Mouse (Mus musculus): ENCODE results near the gene Exoc3l4.
A peak's percentile ranks its signal among the peaks of the same experiment; 100 is the strongest.

Exoc3l4 gene

DNA sequence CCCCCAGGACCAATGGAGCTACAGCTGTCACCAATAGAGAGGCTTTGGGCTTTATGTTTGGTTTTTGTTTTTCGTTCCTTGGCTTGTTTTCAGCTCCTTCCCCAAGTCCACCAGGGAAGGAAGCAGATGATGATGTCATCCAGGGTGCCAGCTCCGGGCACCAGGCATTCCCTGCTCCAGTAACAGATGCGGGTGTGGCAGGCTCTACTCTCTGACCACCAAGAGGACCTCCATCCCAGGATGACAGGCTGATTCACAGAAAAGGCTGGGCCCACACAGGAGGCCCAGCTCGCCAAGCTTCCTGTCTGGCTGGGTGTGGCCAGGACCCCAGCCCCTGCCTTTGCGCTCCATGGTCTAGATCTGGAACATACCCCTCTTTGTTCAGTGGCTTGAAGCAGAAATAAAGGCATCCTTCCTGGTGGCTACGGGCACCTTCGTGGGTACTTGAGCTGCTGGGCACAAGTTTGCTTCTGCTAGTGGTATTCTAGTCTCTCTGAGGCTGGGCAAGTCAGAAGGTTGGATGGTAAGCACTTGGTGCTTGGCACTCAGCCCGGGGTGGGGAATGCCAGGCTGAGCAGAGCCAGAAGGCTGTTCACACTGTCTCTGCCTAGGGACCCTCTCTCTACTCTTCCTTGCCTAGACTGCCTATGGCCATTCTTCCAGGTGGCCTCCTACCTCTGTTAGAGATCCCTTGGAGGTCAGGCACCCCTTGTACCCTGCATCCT lies 5.0 kb upstream of the Exoc3l4 start:
- DNase-seq, result no peak

DNA sequence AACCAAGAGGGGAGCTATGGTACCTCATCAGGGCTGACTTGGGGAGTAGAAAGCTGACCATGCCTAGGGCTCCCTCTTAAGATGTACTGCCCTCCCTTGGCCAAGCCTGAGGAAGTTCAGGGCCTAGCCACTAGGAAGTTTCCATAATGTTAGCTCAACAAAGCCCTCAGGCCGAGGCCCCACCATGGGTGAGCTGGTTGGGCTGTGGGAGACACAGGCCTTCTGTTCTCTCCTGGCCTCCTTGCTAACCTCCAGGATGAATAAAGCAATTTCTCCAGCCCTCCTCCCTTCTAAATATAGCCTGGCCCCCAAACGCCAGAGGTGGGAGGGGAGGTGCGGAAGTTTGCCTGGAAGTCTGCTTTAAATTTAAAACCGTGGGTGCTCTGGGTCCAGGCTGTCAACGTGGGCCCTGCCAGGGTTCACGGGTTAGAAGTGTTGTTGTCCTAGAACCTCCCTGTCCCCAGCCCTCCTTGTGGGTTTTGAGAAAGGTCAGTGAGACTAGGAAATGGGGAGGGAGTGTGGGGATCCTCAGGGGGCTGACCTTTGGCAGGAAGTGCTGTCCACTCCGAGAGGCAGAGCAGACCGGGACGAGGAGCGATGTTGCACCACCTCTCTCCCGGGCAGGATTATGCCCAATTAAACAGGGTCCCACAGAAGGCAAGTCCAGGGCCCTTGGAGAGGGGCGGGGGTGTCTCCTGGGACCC lies 4.1 kb upstream of the Exoc3l4 start:
- no peak for DNase-seq

DNA sequence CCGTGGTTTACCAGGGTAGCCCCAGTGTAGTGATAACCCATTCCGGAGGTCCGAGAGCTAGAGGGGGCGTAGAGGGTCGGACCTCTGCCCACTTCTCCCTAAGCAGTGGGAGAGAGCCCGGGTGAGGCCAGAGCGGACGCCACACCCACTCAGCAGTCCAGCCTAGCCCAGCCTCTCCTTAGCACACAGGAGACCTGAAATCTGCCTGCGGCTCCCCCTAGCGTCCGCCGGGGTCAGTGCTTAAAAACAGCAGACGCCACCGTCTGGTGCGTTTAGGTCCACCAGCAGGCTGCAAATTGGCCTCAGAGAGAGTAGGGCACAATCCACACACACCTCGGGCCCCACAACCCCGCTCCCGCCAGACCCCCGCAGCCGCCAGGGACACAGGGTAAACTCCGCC lies 3.5 kb upstream of the Exoc3l4 start:
- DNase-seq, result peak; percentile 87

DNA sequence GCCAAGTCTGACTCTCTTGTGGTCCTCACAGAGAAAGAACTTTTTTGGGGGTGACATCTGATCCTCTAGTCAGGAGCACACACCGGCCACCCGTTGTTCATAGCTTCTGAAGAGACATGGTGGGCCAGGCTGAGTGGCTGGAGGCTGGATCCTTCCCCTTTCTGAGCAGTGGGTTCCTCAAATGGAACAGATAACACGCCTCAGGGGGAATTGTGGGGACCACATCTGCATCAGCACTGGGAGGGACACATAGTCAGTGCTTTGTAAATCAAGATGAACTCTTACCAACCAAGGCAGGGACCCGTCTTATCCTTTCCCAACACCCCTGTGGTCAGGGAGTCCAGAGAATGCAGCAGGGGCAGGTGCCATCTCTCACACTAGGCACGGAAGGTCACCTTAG lies 3.1 kb downstream of the Exoc3l4 start:
- no peak for DNase-seq

DNA sequence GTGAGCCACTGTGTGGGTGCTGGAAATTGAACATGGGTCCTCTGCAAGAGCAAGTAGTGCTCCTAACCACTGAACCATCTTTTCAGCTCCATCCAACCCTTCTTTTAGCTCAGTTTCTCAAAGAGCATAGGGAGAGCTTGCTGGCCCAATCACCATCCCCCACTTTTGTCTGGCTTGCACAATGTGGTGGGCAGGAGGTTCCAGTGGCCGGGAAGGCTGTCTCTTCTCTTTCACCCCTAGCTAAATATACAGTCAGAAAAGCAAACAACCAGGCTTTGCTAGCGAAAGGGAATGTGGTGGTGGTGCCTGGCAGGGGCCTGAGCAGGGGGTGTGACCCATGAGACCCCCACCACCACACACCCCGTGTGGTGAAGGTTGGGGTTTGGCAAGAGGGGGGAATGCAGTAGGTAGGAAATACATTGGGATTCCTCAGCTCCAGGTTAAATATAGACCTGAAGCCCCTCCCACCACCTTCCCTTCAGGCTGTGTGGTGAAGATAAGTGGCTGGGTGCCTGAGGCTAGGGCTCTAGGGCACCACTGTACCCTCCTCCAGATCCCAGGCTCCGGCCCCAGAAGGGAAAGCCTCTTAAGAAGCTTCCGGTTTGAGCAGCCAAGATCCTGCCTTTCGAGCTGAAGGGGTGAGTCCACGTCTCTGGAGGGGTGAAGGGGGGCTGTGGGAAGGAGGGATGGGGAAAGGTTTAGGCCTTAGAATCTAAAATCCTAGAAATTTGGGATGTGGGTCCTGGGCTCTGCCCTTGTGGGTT lies 4.3 kb downstream of the Exoc3l4 start:
- no peak for DNase-seq

DNA sequence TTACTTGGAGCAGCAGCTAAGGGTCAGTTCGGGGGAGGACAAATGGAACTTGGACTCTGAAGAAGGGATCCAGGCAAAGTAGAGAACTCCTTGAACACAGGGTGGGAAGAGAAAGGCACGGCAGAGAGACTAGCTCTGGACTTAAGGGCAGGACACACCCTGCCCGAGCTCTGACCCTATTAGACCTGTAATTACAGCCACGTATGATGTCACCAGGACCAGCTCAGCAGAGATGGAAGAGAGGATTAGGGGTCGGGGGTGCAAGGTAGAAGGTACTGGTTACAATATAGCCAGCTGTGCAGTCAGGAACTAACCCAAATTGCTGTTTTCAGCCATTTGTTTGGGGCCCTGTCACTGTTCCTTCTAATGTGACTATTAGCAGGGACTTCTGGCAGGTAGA lies 6.0 kb downstream of the Exoc3l4 start:
- DNase-seq, result no peak

DNA sequence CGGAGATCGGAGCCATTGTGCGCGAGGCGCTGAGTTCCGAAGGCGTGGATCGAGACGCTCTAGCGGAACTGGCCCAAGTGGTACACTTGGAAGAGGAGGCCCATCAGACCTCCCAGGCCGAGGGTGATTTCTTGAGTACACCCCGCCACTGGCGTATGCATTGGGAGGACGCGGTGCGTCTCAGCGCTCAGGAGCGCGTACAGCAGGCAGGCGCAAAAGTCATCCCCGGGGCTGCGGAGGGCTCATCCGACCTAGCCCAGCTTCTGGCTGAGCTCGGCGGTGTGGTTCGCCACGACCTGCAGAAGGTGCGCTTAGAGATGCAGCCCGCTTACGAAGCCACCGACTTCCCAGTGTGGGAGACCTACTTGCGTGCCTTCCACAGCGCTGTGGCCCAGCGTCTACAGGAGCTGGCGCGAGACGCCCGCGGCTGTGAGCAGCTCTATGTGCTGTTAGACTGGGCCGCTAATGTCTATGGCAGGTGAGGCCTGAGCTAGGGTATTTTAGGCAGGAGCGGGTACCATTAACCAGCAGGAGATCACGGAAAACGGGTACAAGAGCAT lies 6.8 kb downstream of the Exoc3l4 start:
- DNase-seq, result no peak

DNA sequence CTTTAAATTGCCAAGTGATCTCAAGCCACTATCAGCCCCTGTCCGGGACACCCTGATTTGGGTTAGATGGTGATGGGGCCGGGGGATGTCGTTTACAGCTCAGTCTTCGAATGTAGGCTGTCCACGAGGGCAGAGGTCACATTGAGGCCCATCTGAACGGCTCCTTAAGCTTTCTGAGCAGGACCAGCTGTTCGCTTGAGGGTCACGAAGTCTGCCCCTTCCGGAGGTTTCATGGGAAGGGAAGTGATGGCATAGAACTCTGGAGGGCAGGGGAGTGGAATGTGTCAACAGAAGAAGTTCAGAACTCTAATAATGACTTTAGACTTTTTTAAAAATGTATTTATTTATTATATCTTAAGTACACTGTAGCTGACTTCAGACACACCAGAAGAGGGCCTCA lies 7.7 kb downstream of the Exoc3l4 start:
- no peak for DNase-seq

DNA sequence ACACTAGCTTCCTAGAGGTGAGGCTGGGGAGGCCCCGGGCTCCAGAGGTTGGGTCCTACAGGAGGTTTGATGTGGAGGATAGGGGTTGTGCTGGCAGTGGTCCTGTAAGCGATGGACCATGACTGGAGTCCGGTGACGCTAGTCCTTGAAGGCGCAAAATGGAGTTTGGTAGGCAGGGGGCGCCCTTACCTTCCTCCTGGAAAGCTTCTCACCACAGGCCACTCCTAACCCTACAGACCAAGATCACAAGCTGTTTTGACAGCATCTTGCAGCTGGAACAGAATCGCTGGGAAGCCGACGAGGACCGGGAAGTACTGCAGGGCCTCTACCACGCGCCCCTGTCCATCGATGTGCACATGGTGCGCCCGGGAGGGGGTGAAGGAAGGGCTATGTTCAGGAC lies 8.4 kb downstream of the Exoc3l4 start:
- peak; percentile 79 for DNase-seq

DNA sequence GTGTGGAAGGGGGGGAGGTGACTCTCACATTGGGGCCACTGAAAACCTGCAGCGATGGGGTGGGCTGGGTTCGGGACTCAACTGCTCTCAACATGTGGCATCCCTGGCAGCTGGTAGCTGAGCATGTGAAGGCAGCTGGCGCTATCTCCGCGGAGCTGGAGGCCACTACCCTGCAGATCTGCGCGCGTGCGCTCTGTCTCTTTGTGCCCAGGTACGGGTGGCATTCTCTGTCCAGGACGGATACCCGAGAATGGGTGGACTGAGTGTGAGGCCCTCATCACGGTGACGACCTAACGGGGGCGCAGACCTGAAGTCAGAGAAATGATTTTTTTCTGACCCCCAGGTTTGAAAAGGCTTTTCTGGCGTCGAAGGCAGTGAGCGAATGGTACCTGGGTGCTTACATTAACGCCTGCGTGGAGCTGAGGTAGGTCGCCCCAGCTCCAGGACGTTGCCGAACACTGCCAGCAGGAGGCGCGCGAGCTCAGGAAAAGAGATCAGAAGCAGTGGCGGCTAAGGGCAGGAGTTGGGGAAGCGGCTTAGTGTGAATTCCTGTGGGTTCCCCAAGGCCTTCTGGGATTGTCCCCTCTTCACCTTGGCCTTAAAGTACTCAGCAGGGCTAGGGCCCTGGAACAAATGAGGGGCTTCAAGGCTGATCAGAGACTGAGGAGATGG lies 9.1 kb downstream of the Exoc3l4 start:
- DNase-seq, result peak; percentile 94

DNA sequence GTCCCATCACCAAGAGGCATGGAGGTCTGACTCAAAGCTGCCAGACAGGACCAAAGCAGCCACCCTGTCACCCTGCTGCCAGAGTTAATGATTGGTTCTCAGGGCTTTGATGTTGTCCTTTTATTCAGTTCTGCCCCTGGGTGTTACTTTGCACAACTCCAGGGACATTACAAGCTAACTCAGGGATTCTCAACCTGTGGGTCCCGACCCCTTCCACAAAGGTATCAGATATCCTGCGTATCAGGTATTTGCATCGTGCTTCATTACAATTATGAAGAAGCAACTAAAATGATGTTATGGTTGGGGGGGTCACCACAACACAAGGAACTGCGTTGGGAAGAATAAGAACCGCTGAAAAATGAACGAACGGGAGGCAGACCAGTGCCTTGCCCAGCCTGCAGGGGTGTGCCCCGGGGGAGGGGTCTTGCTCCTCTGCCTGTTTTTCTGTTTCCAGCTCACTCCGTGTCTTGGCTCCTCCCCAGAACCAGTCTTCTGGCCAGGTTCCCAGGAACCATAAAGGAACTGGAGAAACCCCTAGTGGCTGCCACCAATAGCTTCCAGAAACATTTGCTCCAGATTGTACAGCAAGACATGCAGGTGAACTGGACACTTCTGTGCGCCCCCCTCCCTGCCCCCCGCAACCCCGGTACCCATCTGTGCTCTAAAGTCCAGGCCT lies 10.8 kb downstream of the Exoc3l4 start:
- no peak for DNase-seq

DNA sequence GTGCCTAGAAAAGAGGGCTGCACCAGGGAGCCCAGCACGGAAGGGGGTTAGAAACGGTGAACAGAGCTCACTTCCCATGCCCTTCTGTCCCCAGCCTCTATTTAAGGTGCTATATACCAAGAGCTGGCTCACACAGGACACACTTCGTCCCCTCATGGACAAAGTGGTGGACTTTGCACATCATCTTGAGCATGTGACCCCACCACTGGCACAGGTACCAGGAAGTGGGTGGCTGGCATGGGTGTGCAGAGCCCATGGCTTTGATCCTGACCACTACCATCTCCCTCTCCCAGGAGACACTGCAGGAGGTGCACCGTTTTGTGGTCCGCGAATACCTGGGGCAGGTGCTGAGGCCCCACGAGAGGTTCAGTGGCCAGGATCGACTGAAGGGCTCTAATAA lies 11.5 kb downstream of the Exoc3l4 start:
- no peak for DNase-seq

DNA sequence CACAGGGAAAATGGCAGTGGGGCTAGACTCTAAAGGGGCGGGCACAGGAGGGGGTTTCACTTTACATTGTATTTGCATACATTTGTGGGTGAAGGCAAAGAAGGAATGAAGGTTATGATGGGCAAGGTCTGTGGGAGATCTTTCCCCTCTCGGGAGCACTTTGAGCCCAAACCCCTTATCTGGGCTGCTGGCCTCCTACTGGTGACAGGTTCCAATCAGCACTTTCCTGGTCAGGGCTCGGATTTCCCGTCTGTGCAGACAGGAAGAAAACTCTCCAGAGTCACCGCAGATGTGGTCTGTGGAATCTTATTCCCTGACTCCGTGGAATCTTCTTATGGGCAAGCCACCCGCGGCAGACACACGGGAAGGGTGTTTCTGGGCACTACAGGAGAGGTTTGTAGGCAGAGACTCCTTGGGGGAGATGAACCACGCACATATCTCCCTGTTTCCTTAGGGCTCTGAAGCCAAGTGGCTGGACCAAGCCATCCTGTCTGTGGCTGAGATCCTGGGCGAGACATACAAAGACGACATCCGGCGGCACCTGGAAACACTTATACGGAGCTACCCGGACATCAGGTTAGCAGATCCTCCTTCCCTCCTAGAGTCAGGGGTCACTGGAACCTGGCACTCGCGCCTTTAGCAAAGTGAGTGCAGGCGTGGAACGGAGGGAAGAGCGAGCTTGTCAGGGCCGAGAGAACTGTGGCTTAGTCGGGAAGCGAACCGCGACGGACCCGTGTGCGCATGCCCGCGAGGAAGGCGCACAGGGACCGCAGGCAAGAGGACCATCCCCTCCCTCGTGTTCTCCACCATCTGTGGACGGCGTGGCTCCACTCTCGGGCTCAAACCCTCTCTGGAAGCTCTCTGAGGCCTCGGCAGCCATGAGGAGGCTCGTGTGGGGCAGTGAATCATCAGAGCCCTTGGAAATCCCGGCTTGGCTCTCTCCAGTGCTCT lies 12.4 kb downstream of the Exoc3l4 start:
- DNase-seq, result no peak

DNA sequence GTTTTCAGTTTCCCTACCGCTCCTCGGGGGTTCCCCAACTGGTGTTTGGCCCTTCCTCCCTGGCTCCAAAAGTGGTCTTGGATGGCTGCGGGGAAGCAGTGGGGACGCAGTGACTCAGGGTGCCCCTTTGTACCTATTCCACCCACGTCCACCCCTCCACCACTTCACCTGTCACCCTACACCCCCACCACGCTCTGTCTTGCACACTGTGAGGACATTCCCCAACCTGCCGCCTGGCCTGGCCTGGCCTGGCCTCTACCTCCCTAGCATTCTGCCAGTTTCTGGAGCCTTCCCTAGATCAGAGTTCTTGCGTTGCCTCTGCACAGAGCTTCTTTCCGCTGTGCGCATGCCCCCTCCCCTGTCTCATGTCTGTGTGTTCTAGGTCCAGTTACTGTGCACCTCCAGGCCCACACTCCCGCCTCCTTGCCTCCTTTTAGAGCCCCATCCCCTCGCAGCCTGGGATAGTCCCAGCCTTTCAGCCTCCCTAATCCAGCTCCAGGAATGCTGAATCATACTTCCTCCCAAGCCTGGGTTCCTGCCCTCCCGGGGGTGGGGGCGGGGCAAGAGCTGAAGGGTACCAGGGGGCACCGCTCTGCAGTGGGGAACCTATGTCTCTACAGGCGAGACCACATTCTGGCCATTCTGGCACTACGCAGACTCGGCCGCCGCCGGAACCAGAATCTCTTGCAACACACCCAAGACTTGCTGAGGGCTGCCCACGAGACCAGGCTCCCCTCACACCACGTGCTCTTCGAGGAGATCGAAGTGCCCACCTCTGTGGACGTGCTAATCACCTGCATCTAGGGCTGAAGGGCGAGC lies 13.4 kb downstream of the Exoc3l4 start:
- no peak for DNase-seq

DNA sequence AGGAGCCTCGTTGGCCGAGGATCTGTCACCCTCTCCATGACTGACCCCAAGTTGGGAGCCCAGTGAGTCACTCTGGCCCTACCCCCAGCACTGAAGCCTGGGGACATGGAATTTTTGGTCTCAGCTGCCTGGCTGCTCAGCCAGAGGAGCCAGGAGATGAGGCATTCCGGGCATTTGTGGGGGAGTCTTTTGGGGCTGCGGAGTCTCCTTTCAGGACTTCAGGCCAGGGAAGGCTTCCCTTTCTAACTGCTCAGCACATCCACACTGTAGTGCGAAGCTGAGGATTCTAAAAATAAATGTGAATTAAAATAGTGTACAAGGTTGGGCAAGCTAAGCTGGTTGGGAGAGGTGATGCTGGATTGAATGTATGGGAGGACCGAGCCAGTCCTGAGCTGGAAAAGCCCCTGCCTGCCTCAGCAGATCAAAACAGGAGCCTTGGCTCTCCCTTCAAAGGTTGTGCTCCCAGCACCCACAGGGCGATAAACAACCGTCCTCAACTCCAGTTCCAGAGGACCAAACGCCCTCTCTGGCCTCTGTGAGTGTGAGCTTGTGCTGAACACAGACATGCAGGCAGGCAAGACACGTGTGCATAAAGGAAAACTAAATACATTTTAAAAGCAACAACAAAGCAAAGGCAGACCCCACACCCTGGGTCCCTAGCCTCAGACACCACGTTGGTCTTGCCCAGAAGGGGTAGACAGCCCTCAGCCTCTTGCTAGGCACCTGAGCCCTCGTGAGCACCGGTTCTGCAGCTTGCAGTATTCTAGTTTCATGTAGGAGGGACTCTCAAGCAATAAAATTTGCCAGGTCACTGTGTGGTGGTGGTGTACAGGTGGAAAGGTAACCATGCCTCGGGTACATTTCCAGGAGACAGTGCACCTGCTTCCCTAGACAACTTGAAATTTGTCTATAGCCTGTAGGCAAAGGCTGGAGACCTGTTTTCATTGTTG lies 14.3 kb downstream of the Exoc3l4 start:
- DNase-seq, result no peak

DNA sequence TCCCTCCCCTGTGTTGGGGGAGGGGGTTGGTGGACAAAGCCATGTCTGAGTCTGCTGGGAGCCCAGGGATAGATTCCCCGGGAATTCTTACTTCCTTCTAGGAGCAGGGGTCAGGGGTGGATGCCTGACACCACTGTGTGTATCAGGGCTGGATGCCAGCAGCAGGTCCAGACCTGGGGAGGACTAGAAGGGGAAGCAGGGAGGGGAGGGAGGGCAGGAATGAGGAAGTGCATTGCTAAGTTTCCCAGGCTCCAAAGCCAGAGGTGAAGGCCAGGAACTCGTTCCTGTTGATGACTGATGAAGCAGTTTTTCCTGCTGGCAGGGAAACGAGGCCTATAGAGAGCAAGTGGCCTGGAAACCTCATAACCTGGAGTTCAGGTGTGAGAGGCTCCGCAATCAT lies 15.3 kb downstream of the Exoc3l4 start:
- DNase-seq, result no peak

DNA sequence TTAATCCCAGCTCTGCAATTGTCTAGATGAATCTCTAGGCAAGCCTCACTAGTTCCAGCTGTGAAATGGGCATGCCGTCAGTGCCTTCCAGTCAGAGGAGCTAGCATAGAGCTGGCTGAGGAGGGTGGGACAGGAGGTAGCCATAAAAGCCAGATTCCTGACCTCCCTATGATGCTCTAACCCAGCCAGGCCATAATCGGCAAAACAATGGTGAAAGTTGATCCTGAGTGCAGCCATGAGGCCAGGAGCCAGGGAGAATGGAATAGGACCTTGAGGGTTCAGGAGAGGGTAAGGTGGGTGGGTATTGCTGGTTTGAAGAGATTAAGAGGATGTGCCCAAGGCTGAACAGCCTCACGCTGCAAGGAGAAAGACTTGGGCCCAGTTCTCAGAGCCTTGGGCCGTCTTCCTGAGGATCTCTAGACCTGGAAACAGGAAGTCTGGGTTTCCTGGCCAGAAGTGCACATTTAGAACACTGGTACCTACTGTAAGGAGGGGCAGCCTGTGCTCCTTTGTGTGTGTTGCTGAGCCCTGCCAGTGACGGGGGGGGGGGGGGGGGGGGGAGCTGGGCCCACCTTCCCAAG lies 16.0 kb downstream of the Exoc3l4 start:
- DNase-seq, result no peak

DNA sequence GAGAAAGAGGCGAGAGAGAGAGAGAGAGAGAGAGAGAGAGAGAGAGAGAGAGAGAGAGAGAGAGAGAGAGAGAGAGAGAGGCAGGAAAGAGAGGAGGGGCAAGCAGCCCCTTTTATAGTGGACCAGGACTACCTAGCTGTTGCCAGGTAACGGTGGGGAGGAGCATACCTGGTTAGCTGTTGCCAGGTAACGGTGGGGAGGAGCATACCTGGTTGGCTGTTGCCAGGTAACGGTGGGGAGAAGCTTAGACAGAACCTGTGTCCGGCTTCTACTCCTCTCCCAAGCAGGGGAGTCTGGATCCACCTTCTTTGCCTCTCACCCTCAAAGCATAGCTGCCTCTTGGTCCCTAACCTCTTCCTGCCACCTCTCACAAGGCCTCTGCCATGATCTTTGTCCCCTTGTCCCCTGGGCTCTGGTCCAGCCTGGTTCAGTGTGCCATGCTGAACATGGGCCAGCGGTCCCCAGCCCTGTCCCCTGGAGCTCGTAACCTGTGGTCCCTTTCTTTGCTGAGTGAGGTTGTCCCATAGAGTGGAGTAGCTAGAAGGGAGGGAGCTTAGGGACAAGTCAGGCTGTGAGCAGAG lies 17.4 kb downstream of the Exoc3l4 start:
- no peak for DNase-seq
